Mouse (Mus musculus): ENCODE data around the gene Fam149a.
"Not testable (repeated sequence)": the region's sequence is repeated elsewhere in the genome, so short reads cannot be mapped to it uniquely, and the experiment has no call there.

The Fam149a gene

GRCm38 (mm10) chr8:45332685-45333409 is 49.2 kb downstream of the Fam149a start, which contains the start of gene Cyp4v3:
Cyp4v3 (minus strand) TSS chr8:45333216.
- peak; percentile 66 for DNase-seq (ENCODE audit: low read depth, low spot score)

- DNase-seq (ENCODE audit: low read depth, low spot score): no peak
These were observed 51.2 kb downstream of the Fam149a start for GRCm38 (mm10) chr8:45330856-45331255.

- no peak for DNase-seq (ENCODE audit: low read depth, low spot score)
These were observed 52.7 kb downstream of the Fam149a start for GRCm38 (mm10) chr8:45329206-45329980.

- not testable (repeated sequence) for DNase-seq (ENCODE audit: low read depth, low spot score)
These were observed 55.0 kb downstream of the Fam149a start for GRCm38 (mm10) chr8:45327076-45327475.

- DNase-seq (ENCODE audit: low read depth, low spot score): no peak
These were observed 57.9 kb downstream of the Fam149a start for GRCm38 (mm10) chr8:45324151-45324550.

- DNase-seq (ENCODE audit: low read depth, low spot score): no peak
These were observed 60.7 kb downstream of the Fam149a start for GRCm38 (mm10) chr8:45321365-45321764.

GRCm38 (mm10) chr8:45320930-45321329 is 61.2 kb downstream of the Fam149a start:
- DNase-seq (ENCODE audit: low read depth, low spot score): no peak

GRCm38 (mm10) chr8:45310967-45311366 is 71.1 kb downstream of the Fam149a start:
- DNase-seq (ENCODE audit: low read depth, low spot score): no peak

- no peak for DNase-seq (ENCODE audit: low read depth, low spot score)
These were observed 73.7 kb downstream of the Fam149a start, which contains the start of gene Gm45753 for GRCm38 (mm10) chr8:45308366-45308765. Gm45753 (minus strand) TSS chr8:45308466.

- no peak for DNase-seq (ENCODE audit: low read depth, low spot score)
These were observed 76.6 kb downstream of the Fam149a start for GRCm38 (mm10) chr8:45305479-45305878.

- no peak for DNase-seq (ENCODE audit: low read depth, low spot score)
These were observed 77.7 kb downstream of the Fam149a start for GRCm38 (mm10) chr8:45304354-45304753.

GRCm38 (mm10) chr8:45302390-45302789 is 79.7 kb downstream of the Fam149a start:
- DNase-seq (ENCODE audit: low read depth, low spot score): no peak

GRCm38 (mm10) chr8:45295276-45295675 is 86.8 kb downstream of the Fam149a start:
- no peak for DNase-seq (ENCODE audit: low read depth, low spot score)

- DNase-seq (ENCODE audit: low read depth, low spot score): no peak
These were observed 87.4 kb downstream of the Fam149a start, which contains the start of gene Klkb1 for GRCm38 (mm10) chr8:45294687-45295086. Klkb1 (minus strand) TSS chr8:45294859.

- DNase-seq (ENCODE audit: low read depth, low spot score): no peak
These were observed 90.3 kb downstream of the Fam149a start for GRCm38 (mm10) chr8:45291790-45292189.

All from forelimb bud, embryonic 11.5 days (tissue).